Mouse (Mus musculus): ENCODE measurements around the gene Gm20388.

DNA sequence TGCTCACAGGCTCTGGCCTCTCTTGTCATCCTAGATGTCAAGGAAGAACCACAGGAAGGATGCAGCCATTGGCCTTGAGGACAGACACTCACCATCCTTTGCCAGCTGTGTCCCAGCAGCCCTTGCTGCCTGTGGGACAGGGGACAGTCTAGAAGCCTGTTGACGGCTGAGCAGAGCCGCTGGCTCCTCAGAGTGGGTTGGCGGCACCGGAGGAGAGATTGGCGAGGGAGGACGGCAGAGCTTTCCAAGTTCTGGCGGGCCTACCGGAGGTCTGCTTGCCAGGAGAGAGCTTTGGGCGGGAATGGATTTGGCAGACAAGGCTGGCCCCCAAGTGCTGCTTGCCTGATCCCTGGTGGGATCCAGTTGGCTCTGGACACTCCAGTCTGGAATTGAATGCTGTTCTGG is 483.2 kb downstream of the Gm20388 start:
- TF ChIP-seq EP300 (IDR thresholded peaks at IDR 0.05; ENCODE audit: low read depth) (no peak), CTCF (IDR thresholded peaks at IDR 0.05; ENCODE audit: low read depth) (no peak)
